Mouse (Mus musculus) sigmoid colon, adult 10 weeks (tissue): Measurements from ENCODE around the gene Iqcd. TPM values are rescaled to one million over a fixed set of nuclear protein-coding genes. Genes with fewer than 3 reads are reported as not detected.

Experiments
- polyA plus RNA-seq: library from polyadenylated mRNA; stranded (reverse); fragments of 350-450 nt; fragmentation: Illumina TruSeq; extraction: RNeasy Lipid Tissue Mini Kit (QIAGEN cat#74804); gene quantifications from one replicate; pipeline ENCODE4 v1.2.3, GENCODE M21; 2014; ENCODE audit warnings: low read depth, low replicate concordance

Iqcd gene
- 0.25 TPM for polyA plus RNA-seq

DNA sequence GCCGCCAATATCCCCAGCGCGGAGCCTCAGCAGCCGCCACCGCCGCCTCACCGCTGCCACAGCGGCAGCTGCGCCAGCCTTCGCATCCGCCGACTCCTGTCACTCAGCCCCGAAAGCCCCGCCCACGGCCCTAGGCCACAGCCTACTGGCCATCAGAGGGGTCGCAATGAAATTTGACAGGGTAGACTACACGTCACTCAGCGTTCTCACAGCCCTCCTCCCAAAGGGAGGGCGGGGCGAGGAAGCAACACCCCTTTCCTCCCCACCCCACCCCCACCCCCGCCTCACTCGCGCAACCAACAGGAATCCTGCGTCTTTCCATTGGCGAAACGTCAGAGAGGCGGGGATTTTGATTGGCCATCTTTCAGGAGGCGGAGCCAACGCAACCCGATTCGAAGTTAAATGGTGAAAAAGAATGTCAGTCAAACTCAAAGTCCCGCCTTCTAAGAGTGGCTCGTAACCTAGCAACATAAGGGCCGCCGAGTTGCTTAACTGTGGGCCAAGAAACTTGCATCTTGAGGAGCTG is at the start of gene Iqcd, which contains the start of gene Tpcn1:
Iqcd (plus strand) TSS at position 448 of the 526 bp plus-strand sequence.
Tpcn1 (minus strand) TSS at position 105 of the 526 bp plus-strand sequence.

DNA sequence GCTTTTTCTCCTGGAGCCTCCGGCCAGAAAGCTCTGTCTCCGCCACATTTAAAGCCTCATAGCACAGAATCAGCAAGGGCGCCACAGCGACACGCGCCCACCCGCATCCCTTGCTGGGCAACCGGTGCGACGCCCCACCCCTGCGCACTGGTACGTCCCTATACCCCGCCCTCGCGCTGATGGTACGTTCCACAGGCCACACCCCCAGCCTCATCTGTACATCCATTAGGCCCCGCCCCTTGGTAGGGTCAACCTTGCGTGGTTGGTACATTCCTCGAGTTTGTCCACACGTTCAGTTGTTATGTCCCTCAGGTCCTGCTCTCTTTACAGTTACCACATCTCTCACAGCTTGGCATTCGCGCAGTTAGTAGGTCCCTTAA is 23.6 kb downstream of the Iqcd start, which contains the start of the genes Rita1 and Ddx54:
Rita1 (minus strand) TSS at position 148 of the 380 bp plus-strand sequence.
Ddx54 (plus strand) TSS at position 298 of the 380 bp plus-strand sequence.

GRCm38 (mm10) chr5:120634131-120634530 is 45.3 kb downstream of the Iqcd start, which contains the start of gene Cfap73:
Gene Cfap73 (minus strand): TSS chr5:120634235.

DNA sequence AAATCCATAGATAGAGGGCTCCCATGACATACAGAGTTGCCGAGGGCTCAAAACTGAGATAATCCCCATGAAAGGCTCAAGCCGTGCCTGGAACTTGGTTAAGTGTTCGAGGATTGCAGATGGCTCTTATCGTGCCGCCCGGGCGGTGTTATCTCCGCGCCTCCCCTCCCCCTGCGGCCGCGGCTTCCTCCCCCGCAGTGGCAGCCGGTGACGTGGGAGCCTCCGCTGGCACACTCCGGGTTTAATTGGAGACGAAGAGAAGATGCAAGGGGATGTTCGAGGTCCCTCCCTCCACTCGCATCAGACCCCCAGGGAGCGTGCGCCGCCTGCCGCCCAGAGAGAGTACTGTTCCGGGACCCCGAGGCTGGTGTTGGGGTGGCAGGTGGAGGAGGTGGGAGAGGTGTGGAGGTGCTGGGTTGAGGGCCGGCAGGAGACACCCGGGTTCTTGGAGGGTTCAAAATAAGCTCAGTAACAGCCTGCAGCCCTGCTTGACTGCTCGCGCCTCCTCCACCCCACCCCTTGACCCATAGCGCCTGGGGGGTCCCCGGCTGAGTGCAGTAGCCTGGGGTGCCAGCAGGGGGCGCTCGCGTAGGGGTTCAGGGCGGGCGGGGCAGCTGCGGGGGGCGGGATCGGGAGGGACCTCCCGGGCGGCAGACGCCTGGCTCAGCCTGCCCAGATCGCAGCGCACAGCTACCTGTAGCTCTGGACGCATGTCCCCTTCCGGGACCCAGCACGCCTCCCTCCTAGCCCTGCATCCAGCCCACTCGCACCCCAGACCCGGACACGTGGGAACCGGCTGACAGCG is 60.0 kb downstream of the Iqcd start, which contains the start of gene Rasal1:
Rasal1 (plus strand) TSS at position 244 of the 805 bp plus-strand sequence.

Other genes starting within 250 kb of the Iqcd start
- gene Lhx5, start 157.3 kb upstream of the Iqcd start, polyA plus RNA-seq, result not detected
- gene Sdsl, start 116.2 kb upstream of the Iqcd start, polyA plus RNA-seq, result not detected
- gene Sds, start 112.5 kb upstream of the Iqcd start, polyA plus RNA-seq, result not detected
- 0.60 TPM for gene Plbd2, start 85.4 kb upstream of the Iqcd start, polyA plus RNA-seq
- 4.9 TPM for gene Slc8b1, start 77.8 kb upstream of the Iqcd start, polyA plus RNA-seq
- gene Tpcn1, start 343 bp upstream of the Iqcd start, polyA plus RNA-seq, result 12.1 TPM
- gene Rita1, start 23.6 kb downstream of the Iqcd start, polyA plus RNA-seq, result not detected
- 0.73 TPM for gene Ddx54, start 23.7 kb downstream of the Iqcd start, polyA plus RNA-seq
- not detected for gene Cfap73, start 45.2 kb downstream of the Iqcd start, polyA plus RNA-seq
- not detected for gene Rasal1, start 59.8 kb downstream of the Iqcd start, polyA plus RNA-seq
- not detected for gene Dtx1, start 122.9 kb downstream of the Iqcd start, polyA plus RNA-seq
- gene Oas2, start 160.8 kb downstream of the Iqcd start, polyA plus RNA-seq, result 2.9 TPM
- gene Oas3, start 188.6 kb downstream of the Iqcd start, polyA plus RNA-seq, result 4.9 TPM
- gene Oas1e, start 206.5 kb downstream of the Iqcd start, polyA plus RNA-seq, result not detected
- gene Oas1c, start 223.5 kb downstream of the Iqcd start, polyA plus RNA-seq, result 2.3 TPM